Mouse (Mus musculus): ENCODE results near the gene Bcl9. TPM values are rescaled to one million over a fixed set of nuclear protein-coding genes. Genes with fewer than 3 reads are reported as not detected.

Bcl9 gene
- total and polyA plus RNA-seq, 3 experiments, result 1.1 to 13.5 (median 3.3) TPM

GRCm38 (mm10) chr3:97296941-97297552 lies 670 bp downstream of the Bcl9 start:
- Histone ChIP-seq H3K36me3 (replicated peaks in 1 of 2; ENCODE audit: control insufficient read depth in 1 of 2, insufficient read depth in 1 of 2, low read length in 1 of 2) (no peaks in the 10 kb centered on the region), H3K4me3 (replicated peaks in 1 of 3; ENCODE audit: low read depth in 2 of 3, low read length in 2 of 3, poor library complexity in 1 of 3) (no peak overlapping the region), H3K9ac (ENCODE audit: insufficient read depth, low read depth) (no peak overlapping the region), H3K4me1 (ENCODE audit: control insufficient read depth in 1 of 2, insufficient read depth in 2 of 2) (peaks cover 2 to 7% of the 10 kb centered on the region in 2 experiments; a peak in 2 of 4 replicates), H3K27me3 (replicated peaks) (no peaks in the 10 kb centered on the region), H3K27ac (ENCODE audit: insufficient read depth, low read depth) (no peak overlapping the region), H3K4me2 (ENCODE audit: insufficient read depth, low read depth, poor library complexity, severe bottlenecking) (no peak overlapping the region), H3K79me2 (replicated peaks; ENCODE audit: control insufficient read depth, extremely low read depth, insufficient read depth, poor library complexity, severe bottlenecking) (no peaks in the 10 kb centered on the region), H3K9me3 (replicated peaks; ENCODE audit: low read length) (peaks cover 6% of the 10 kb centered on the region)
- dilution Hi-C loops (cut with MboI; ENCODE audit: extremely low pct_ligation_motif_present, extremely low pct_unique_long_range_greater_than_20kb, low sequenced_read_pairs), result no loop called here
- DNase-seq (ENCODE audit: extremely low read depth), result no peak
- in situ Hi-C loops (cut with MboI; ENCODE audit: low pct_ligation_motif_present, low pct_unique_long_range_greater_than_20kb, low sequenced_read_pairs), result no loop called here
- no peak for TF ChIP-seq TBP (conservative IDR thresholded peaks at IDR 0.05; ENCODE audit: low read depth, low read length)
- no peak for TF ChIP-seq NELFE (IDR thresholded peaks at IDR 0.05; ENCODE audit: low read depth, low read length)
- TF ChIP-seq ZKSCAN1 (IDR thresholded peaks at IDR 0.05; ENCODE audit: borderline replicate concordance, low read depth, low read length), result no peak
- no peak for TF ChIP-seq RAD21 (IDR thresholded peaks at IDR 0.05; ENCODE audit: low read depth, low read length)
- no peak for TF ChIP-seq USF1 (IDR thresholded peaks at IDR 0.05; ENCODE audit: low read depth, low read length)
- TF ChIP-seq CHD2 (IDR thresholded peaks at IDR 0.05; ENCODE audit: low read length), result no peak
- TF ChIP-seq EP300 (IDR thresholded peaks at IDR 0.05; ENCODE audit: low read length), result no peak
- no peak for TF ChIP-seq ZC3H11A (IDR thresholded peaks at IDR 0.05; ENCODE audit: low read depth, low read length)
- TF ChIP-seq USF2 (conservative IDR thresholded peaks at IDR 0.05; ENCODE audit: low read depth, low read length), result no peak
- TF ChIP-seq ETS1 (conservative IDR thresholded peaks at IDR 0.05; ENCODE audit: low read depth, low read length), result no peak

- Histone ChIP-seq H3K4me2 (ENCODE audit: insufficient read depth, low read depth, poor library complexity, severe bottlenecking) (no peak overlapping the region), H3K4me3 (replicated peaks in 1 of 3; ENCODE audit: low read depth in 2 of 3, low read length in 2 of 3, poor library complexity in 1 of 3) (no peak overlapping the region), H3K27me3 (replicated peaks) (no peaks in the 10 kb centered on the region), H3K9me3 (replicated peaks; ENCODE audit: low read length) (peaks cover under 1% of the 10 kb centered on the region), H3K9ac (ENCODE audit: insufficient read depth, low read depth) (no peak overlapping the region), H3K27ac (ENCODE audit: insufficient read depth, low read depth) (no peak overlapping the region), H3K4me1 (ENCODE audit: control insufficient read depth in 1 of 2, insufficient read depth in 2 of 2) (peaks cover 2 to 7% of the 10 kb centered on the region in 2 experiments; a peak in 2 of 4 replicates), H3K79me2 (replicated peaks; ENCODE audit: control insufficient read depth, extremely low read depth, insufficient read depth, poor library complexity, severe bottlenecking) (no peaks in the 10 kb centered on the region), H3K36me3 (replicated peaks in 1 of 2; ENCODE audit: control insufficient read depth in 1 of 2, insufficient read depth in 1 of 2, low read length in 1 of 2) (no peaks in the 10 kb centered on the region)
- dilution Hi-C loops (cut with MboI; ENCODE audit: extremely low pct_ligation_motif_present, extremely low pct_unique_long_range_greater_than_20kb, low sequenced_read_pairs), result no loop called here
- DNase-seq (ENCODE audit: extremely low read depth), result no peak
- TF ChIP-seq CHD1 (IDR thresholded peaks at IDR 0.05; ENCODE audit: low read depth, low read length), result no peak
- no peak for TF ChIP-seq SIN3A (IDR thresholded peaks at IDR 0.05; ENCODE audit: low read length)
- no peak for TF ChIP-seq JUND (conservative IDR thresholded peaks at IDR 0.05; ENCODE audit: low read depth, low read length)
- no peak for TF ChIP-seq MAX (IDR thresholded peaks at IDR 0.05; ENCODE audit: low read length)
- no peak for TF ChIP-seq KAT2A (IDR thresholded peaks at IDR 0.05; ENCODE audit: insufficient replicate concordance, low read length)
- no peak for TF ChIP-seq MXI1 (IDR thresholded peaks at IDR 0.05; ENCODE audit: low read depth, low read length)
- no peak for TF ChIP-seq MEF2A (IDR thresholded peaks at IDR 0.05; ENCODE audit: borderline replicate concordance, low read depth, low read length)
- TF ChIP-seq SMC3 (IDR thresholded peaks at IDR 0.05; ENCODE audit: low read depth, low read length), result no peak
- no peak for TF ChIP-seq USF1 (IDR thresholded peaks at IDR 0.05; ENCODE audit: low read depth, low read length)
- no peak for TF ChIP-seq CTCF (conservative IDR thresholded peaks at IDR 0.05 in 1 of 2, IDR thresholded peaks at IDR 0.05 in 1 of 2; ENCODE audit: low read depth in 2 of 2, low read length in 2 of 2)
- no peak for TF ChIP-seq GABPA (IDR thresholded peaks at IDR 0.05; ENCODE audit: insufficient replicate concordance, low read depth, low read length)
- TF ChIP-seq ELF1 (IDR thresholded peaks at IDR 0.05; ENCODE audit: low read depth, low read length), result no peak
- no peak for TF ChIP-seq ZMIZ1 (IDR thresholded peaks at IDR 0.05; ENCODE audit: low read depth, low read length)
- TF ChIP-seq PAX5 (IDR thresholded peaks at IDR 0.05; ENCODE audit: low read length), result no peak
- TF ChIP-seq EP300 (IDR thresholded peaks at IDR 0.05; ENCODE audit: low read length), result no peak
- no peak for TF ChIP-seq MAZ (IDR thresholded peaks at IDR 0.05; ENCODE audit: low read depth, low read length)
- TF ChIP-seq USF2 (conservative IDR thresholded peaks at IDR 0.05; ENCODE audit: low read depth, low read length), result no peak
- in situ Hi-C loops (cut with MboI; ENCODE audit: low pct_ligation_motif_present, low pct_unique_long_range_greater_than_20kb, low sequenced_read_pairs), result no loop called here
Measured at GRCm38 (mm10) chr3:97294334-97294733, 3.4 kb downstream of the Bcl9 start.

Data from CH12.LX (cell line).